Mouse (Mus musculus): Measurements from ENCODE around the gene Slc5a3. TPM values are rescaled to one million over a fixed set of nuclear protein-coding genes. Genes with fewer than 3 reads are reported as not detected.

Slc5a3 gene
- polyA plus RNA-seq, 3 experiments from 2014 or later, result 5.4 to 10.0 (median 6.3) TPM

- no peak for ATAC-seq
These were observed 69.1 kb downstream of the Slc5a3 start for GRCm38 (mm10) chr16:92127226-92127625.

- no peak for ATAC-seq
These were observed 69.5 kb downstream of the Slc5a3 start for GRCm38 (mm10) chr16:92127666-92128065.

- no peak for ATAC-seq
These were observed 71.7 kb downstream of the Slc5a3 start for GRCm38 (mm10) chr16:92129843-92130242.

- no peak for ATAC-seq
These were observed 74.4 kb downstream of the Slc5a3 start for GRCm38 (mm10) chr16:92132511-92132910.

GRCm38 (mm10) chr16:92134148-92134764 is 76.1 kb downstream of the Slc5a3 start:
- no peak for ATAC-seq

GRCm38 (mm10) chr16:92136275-92136674 is 78.2 kb downstream of the Slc5a3 start:
- ATAC-seq, result no peak

Other genes with a start within 250 kb of the Slc5a3 start
- 10 to 100 TPM; 60.2 to 63.4 (median 62.3) TPM for gene Mrps6, start 52 bp upstream of the Slc5a3 start, polyA plus RNA-seq (2017; shearing (Covaris generic))
- gene Gm49711, start within 50 bp of the Slc5a3 start, polyA plus RNA-seq (2017; shearing (Covaris generic)), result not detected
- gene Kcne2, start 234.1 kb downstream of the Slc5a3 start, polyA plus RNA-seq (2017; shearing (Covaris generic)), result not detected
- gene Smim11, start 243.0 kb downstream of the Slc5a3 start, polyA plus RNA-seq (2017; shearing (Covaris generic)), result 100 to 1,000 TPM; 112 to 149 (median 139) TPM